Mouse (Mus musculus): ENCODE measurements around the gene Gm4631. TPM values are rescaled to one million over a fixed set of nuclear protein-coding genes. Genes with fewer than 3 reads are reported as not detected.

Gm4631 gene
- 20.2 TPM for polyA plus RNA-seq (2017; shearing (Covaris generic))

GRCm38 (mm10) chr2:175338097-175338496, at the start of gene Gm4631:
Gene Gm4631 (minus strand): TSS chr2:175338197.

GRCm38 (mm10) chr2:175372136-175372535, 34.1 kb upstream of the Gm4631 start, which contains the start of gene Zfp968:
Gene Zfp968 (plus strand): TSS chr2:175372436.

GRCm38 (mm10) chr2:175274825-175275224, 63.2 kb downstream of the Gm4631 start, which contains the start of gene Gm14440:
Gene Gm14440 (plus strand): TSS chr2:175275125.

Other genes starting within 250 kb of the Gm4631 start
- 7.8 TPM for gene Gm14399, start 196.2 kb downstream of the Gm4631 start, polyA plus RNA-seq (2017; shearing (Covaris generic))
- 0.07 TPM for gene Gm14443, start 162.3 kb downstream of the Gm4631 start, polyA plus RNA-seq (2017; shearing (Covaris generic))
- gene Gm14391, start 131.3 kb downstream of the Gm4631 start, polyA plus RNA-seq (2017; shearing (Covaris generic)) = 7.0 TPM
- 6.5 TPM for gene Gm14440, start 63.1 kb downstream of the Gm4631 start, polyA plus RNA-seq (2017; shearing (Covaris generic))
- gene Zfp968, start 34.2 kb upstream of the Gm4631 start, polyA plus RNA-seq (2017; shearing (Covaris generic)) = 5.5 TPM
- 7.4 TPM for gene Gm4724, start 97.6 kb upstream of the Gm4631 start, polyA plus RNA-seq (2017; shearing (Covaris generic))
- 6.5 TPM for gene Zfp965, start 131.8 kb upstream of the Gm4631 start, polyA plus RNA-seq (2017; shearing (Covaris generic))